Mouse (Mus musculus): ENCODE measurements around the gene Elob. TPM values are rescaled to one million over a fixed set of nuclear protein-coding genes. Genes with fewer than 3 reads are reported as not detected.

Gene Elob
- polyA plus RNA-seq, 1 experiment from 2014 or later, result 1,025 TPM

DNA sequence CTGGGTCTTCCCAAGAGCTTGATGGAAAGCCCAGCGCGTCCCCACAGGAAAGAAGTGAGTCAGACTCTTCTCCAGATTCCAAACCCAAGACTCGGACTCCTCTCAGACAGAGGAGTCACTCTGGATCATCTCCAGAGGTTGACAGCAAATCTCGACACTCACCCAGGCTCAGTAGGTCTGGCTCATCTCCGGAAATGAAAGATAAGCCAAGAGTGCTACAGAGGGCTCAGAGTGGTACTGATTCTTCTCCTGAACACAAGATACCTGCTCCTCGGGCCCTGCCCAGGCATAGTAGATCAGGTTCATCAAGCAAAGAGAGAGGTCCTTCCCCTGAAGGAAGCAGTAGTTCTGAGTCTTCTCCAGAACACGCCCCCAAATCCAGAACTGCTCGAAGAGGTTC lies 10.4 kb downstream of the Elob start:
- DNase-seq (ENCODE audit: low spot score) (no peak), ATAC-seq (ENCODE audit: insufficient read depth, low FRiP score, low TSS enrichment) (no peak)
- Histone ChIP-seq H3K9me3 (ENCODE audit: control insufficient read depth, low read length) (peaks cover 11% of the 10 kb centered on the region), H3K4me3 (ENCODE audit: low read depth, low read length) (no peak overlapping the region), H3K9ac (ENCODE audit: low read length) (no peak overlapping the region), H3K4me1 (ENCODE audit: control insufficient read depth, insufficient read depth, low read length) (no peaks in the 10 kb centered on the region), H3K4me2 (ENCODE audit: low read depth) (no peak overlapping the region), H3K27me3 (ENCODE audit: control insufficient read depth, insufficient read depth, low read length) (no peaks in the 10 kb centered on the region), H3K36me3 (ENCODE audit: control insufficient read depth, insufficient read depth, low read length) (peaks cover 88% of the 10 kb centered on the region), H3K27ac (ENCODE audit: low read depth, low read length) (no peak overlapping the region)
- WGBS, result 98% methylated on average over 8 of the region's 8 CpGs

DNA sequence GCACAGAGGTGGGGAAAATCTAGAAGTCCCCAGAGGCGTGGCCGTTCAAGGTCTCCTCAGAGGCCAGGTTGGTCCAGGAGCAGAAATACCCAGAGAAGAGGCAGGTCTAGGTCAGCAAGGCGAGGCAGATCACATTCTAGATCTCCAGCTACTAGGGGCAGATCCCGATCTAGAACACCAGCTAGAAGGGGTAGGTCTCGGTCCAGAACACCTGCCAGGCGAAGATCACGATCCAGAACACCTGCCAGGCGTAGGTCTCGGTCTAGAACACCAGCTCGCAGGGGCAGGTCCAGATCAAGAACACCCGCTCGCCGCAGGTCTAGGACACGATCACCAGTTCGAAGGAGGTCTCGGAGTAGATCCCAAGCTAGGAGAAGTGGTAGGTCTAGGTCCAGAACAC lies 13.3 kb downstream of the Elob start:
- H3K4me2 ChIP-seq (ENCODE audit: low read depth), result no peak overlapping the region
- H3K4me3 ChIP-seq (ENCODE audit: low read depth, low read length), result no peak overlapping the region
- no peak for ATAC-seq (ENCODE audit: insufficient read depth, low FRiP score, low TSS enrichment)
- H3K9me3 ChIP-seq (ENCODE audit: control insufficient read depth, low read length), result peaks cover 11% of the 10 kb centered on the region
- H3K4me1 ChIP-seq (ENCODE audit: control insufficient read depth, insufficient read depth, low read length), result no peaks in the 10 kb centered on the region
- no peak for DNase-seq (ENCODE audit: low spot score)
- peaks cover 81% of the 10 kb centered on the region for H3K36me3 ChIP-seq (ENCODE audit: control insufficient read depth, insufficient read depth, low read length)
- WGBS, result 97% methylated on average over 16 of the region's 16 CpGs
- H3K9ac ChIP-seq (ENCODE audit: low read length), result no peak overlapping the region
- no peak overlapping the region for H3K27ac ChIP-seq (ENCODE audit: low read depth, low read length)
- no peaks in the 10 kb centered on the region for H3K27me3 ChIP-seq (ENCODE audit: control insufficient read depth, insufficient read depth, low read length)

DNA sequence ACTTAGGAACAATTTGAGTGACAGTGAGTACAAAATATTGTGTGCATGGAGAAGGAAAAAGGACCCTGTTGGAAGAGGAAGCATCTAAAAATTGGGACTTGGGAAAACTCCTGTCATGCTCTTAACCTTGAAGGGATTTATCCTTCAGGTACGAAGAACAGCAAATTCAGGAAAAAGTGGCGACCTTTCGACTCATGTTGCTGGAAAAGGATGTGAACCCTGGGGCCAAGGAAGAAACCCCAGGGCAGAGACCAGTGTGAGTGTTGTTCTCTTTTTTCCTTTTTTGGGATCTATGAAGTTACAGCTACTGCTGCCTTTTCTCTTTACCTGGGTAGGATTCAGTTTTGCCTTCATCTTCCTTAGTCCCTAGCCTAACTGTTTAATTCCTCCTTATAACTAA lies 21.0 kb downstream of the Elob start:
- no peak overlapping the region for H3K9ac ChIP-seq (ENCODE audit: low read length)
- H3K4me3 ChIP-seq (ENCODE audit: low read depth, low read length), result no peak overlapping the region
- H3K36me3 ChIP-seq (ENCODE audit: control insufficient read depth, insufficient read depth, low read length), result peaks cover 31% of the 10 kb centered on the region
- no peak overlapping the region for H3K27ac ChIP-seq (ENCODE audit: low read depth, low read length)
- ATAC-seq (ENCODE audit: insufficient read depth, low FRiP score, low TSS enrichment) (no peak), DNase-seq (ENCODE audit: low spot score) (no peak)
- peaks cover 9% of the 10 kb centered on the region; the same call in 1 of the 2 replicates for H3K4me1 ChIP-seq (ENCODE audit: control insufficient read depth, insufficient read depth, low read length)
- no peaks in the 10 kb centered on the region for H3K27me3 ChIP-seq (ENCODE audit: control insufficient read depth, insufficient read depth, low read length)
- WGBS, result 97% methylated on average over 3 of the region's 3 CpGs
- no peak overlapping the region for H3K4me2 ChIP-seq (ENCODE audit: low read depth)
- H3K9me3 ChIP-seq (ENCODE audit: control insufficient read depth, low read length), result no peaks in the 10 kb centered on the region

DNA sequence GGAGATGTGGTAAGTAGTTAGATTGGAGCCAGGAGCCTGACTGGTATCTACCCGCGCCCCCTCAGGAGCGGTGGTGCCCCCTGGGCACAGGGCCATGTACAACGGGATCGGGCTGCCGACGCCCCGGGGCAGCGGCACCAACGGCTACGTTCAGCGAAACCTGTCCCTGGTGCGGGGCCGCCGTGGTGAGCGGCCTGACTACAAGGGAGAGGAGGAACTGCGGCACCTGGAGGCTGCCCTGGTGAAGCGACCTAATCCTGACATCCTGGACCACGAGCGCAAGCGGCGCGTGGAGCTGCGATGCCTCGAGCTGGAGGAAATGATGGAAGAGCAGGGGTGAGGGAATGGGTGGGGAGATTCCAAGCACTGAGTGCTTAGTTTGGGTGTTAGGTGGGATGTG lies 22.1 kb downstream of the Elob start:
- DNase-seq (ENCODE audit: low spot score) (no peak), ATAC-seq (ENCODE audit: insufficient read depth, low FRiP score, low TSS enrichment) (no peak)
- no peak overlapping the region for H3K9ac ChIP-seq (ENCODE audit: low read length)
- H3K36me3 ChIP-seq (ENCODE audit: control insufficient read depth, insufficient read depth, low read length), result peaks cover 26% of the 10 kb centered on the region
- no peak overlapping the region for H3K27ac ChIP-seq (ENCODE audit: low read depth, low read length)
- H3K4me2 ChIP-seq (ENCODE audit: low read depth), result no peak overlapping the region
- H3K9me3 ChIP-seq (ENCODE audit: control insufficient read depth, low read length), result no peaks in the 10 kb centered on the region
- H3K4me3 ChIP-seq (ENCODE audit: low read depth, low read length), result no peak overlapping the region
- 92% methylated on average over 25 of the region's 25 CpGs for WGBS
- peaks cover 9% of the 10 kb centered on the region; the same call in 1 of the 2 replicates for H3K4me1 ChIP-seq (ENCODE audit: control insufficient read depth, insufficient read depth, low read length)
- H3K27me3 ChIP-seq (ENCODE audit: control insufficient read depth, insufficient read depth, low read length), result no peaks in the 10 kb centered on the region

DNA sequence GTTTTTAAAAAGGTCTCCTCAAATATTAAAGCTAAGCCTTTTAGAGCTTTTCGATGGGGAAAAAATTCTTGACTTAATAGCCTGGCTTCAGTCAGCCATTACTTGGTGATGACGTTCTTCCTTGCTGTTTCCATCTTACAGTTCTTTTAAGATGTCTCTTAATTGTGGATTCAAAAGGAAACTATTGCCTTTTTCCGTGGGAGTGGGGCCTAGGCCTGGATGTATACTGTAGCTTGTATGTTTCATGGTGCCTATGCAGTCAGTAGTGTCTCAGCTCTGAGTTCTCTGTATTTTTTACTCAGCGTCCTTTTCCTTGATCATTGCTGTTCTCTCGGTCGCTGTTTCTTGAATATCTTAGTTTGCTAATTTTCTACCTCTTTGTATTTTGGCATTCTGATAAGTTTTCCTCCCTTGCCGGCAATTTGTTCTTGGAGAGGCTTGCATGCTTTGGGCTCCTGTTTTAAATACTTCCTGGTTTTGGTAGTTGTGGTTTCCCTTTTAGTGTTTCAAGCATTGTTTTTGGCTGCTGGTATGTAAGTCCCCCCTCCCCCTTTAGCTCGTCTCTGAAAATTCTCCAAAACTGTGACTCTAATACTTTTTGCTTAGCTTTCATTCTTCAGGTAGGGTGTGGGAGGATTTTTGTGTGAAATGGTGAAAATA lies 24.4 kb downstream of the Elob start:
- peak overlapping the region; percentile 64 for H3K4me3 ChIP-seq (ENCODE audit: low read depth, low read length)
- no peak overlapping the region for H3K27ac ChIP-seq (ENCODE audit: low read depth, low read length)
- DNase-seq (ENCODE audit: low spot score) (no peak), ATAC-seq (ENCODE audit: insufficient read depth, low FRiP score, low TSS enrichment) (no peak)
- peak overlapping the region; percentile 82 for H3K4me2 ChIP-seq (ENCODE audit: low read depth)
- H3K4me1 ChIP-seq (ENCODE audit: control insufficient read depth, insufficient read depth, low read length), result peaks cover 9% of the 10 kb centered on the region; the same call in 1 of the 2 replicates
- H3K9ac ChIP-seq (ENCODE audit: low read length), result peak overlapping the region; percentile 78
- H3K9me3 ChIP-seq (ENCODE audit: control insufficient read depth, low read length), result no peaks in the 10 kb centered on the region
- peaks cover 13% of the 10 kb centered on the region for H3K36me3 ChIP-seq (ENCODE audit: control insufficient read depth, insufficient read depth, low read length)
- WGBS, result 7% methylated on average over 8 of the region's 8 CpGs
- H3K27me3 ChIP-seq (ENCODE audit: control insufficient read depth, insufficient read depth, low read length), result no peaks in the 10 kb centered on the region

DNA sequence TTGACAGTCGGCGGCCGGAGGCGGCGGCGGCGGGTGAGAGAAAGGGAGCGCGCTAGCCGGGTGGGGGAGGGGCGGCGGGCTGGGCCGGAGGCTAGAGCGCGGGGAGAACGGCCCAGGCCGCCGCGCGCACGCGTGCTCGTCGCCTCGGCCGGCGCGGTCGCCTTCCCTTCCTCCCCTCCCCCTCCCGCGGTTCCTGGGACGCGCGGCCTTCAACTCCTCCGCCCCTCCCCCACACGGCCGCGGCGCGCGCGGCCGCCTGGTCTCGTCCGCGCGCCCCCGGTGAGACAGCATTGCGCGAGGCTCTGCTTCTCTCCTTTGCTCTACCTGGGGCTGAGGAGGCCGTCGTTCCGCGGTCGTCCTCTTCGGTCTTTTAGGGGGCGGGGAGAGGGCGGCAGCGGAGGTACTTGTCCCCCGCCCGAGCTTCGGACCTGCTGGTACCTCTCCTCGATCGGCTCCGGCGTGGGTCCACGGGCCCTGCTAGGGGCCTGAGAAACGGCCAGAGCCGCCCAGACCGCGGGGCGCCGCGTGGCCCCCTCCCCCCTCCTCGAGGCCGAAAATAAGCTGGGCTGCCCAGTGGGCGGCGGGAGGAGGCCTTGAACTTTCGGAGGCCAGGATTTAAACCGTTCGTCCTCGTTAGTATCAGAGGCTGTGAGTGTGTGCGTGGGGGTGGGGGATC lies 25.4 kb downstream of the Elob start:
- Histone ChIP-seq H3K9me3 (ENCODE audit: control insufficient read depth, low read length) (no peaks in the 10 kb centered on the region), H3K4me1 (ENCODE audit: control insufficient read depth, insufficient read depth, low read length) (peaks cover 9% of the 10 kb centered on the region; the same call in 1 of the 2 replicates), H3K27me3 (ENCODE audit: control insufficient read depth, insufficient read depth, low read length) (no peaks in the 10 kb centered on the region), H3K9ac (ENCODE audit: low read length) (peak overlapping the region; percentile 78), H3K4me2 (ENCODE audit: low read depth) (peak overlapping the region; percentile 82), H3K27ac (ENCODE audit: low read depth, low read length) (peak overlapping the region; percentile 95), H3K36me3 (ENCODE audit: control insufficient read depth, insufficient read depth, low read length) (peaks cover 6% of the 10 kb centered on the region), H3K4me3 (ENCODE audit: low read depth, low read length) (peak overlapping the region; percentile 64)
- ATAC-seq (ENCODE audit: insufficient read depth, low FRiP score, low TSS enrichment) (peak; percentile 54), DNase-seq (ENCODE audit: low spot score) (peak; percentile 93)
- WGBS, result under 1% methylated on average over 60 of the region's 83 CpGs

DNA sequence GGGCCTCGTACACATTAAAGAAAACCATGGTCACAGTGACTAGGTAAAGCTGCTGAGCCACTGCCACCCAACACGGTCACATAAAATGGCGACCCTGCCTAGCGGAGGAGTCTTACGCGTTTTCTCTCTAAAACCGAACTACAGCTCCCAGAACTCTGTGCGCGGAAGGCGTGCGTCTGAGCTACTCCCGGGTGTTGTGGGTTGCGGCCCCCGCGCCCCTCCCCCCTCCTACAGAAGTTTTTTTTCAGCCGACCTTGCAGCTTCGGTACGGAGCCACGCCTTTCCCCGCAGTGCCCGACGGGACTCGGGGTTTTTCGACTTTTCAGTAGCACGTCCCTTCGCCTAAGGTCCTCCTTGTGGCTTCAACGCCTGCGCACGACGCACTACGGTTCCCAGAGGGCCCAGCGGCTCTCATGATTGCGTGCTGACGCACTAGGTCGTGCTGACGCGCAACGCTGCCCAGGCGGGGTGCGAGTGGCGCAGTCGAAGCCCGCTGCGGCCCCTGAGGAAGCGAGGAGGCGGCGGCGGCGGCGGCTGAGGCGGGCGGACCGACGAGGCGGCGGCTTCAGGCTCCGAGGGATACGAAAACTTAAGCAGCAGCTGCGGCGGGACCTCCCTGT lies 26.1 kb downstream of the Elob start:
- Histone ChIP-seq H3K9ac (ENCODE audit: low read length) (peak overlapping the region; percentile 78), H3K9me3 (ENCODE audit: control insufficient read depth, low read length) (no peaks in the 10 kb centered on the region), H3K4me2 (ENCODE audit: low read depth) (peak overlapping the region; percentile 56), H3K4me3 (ENCODE audit: low read depth, low read length) (peak overlapping the region; percentile 64), H3K27ac (ENCODE audit: low read depth, low read length) (peak overlapping the region; percentile 95), H3K36me3 (ENCODE audit: control insufficient read depth, insufficient read depth, low read length) (peaks cover under 1% of the 10 kb centered on the region; the same call in 1 of the 2 replicates), H3K27me3 (ENCODE audit: control insufficient read depth, insufficient read depth, low read length) (no peaks in the 10 kb centered on the region), H3K4me1 (ENCODE audit: control insufficient read depth, insufficient read depth, low read length) (peaks cover 9% of the 10 kb centered on the region; the same call in 1 of the 2 replicates)
- WGBS, result under 1% methylated on average over 58 of the region's 60 CpGs
- ATAC-seq (ENCODE audit: insufficient read depth, low FRiP score, low TSS enrichment) (peak; percentile 99), DNase-seq (ENCODE audit: low spot score) (peak; percentile 98)

DNA sequence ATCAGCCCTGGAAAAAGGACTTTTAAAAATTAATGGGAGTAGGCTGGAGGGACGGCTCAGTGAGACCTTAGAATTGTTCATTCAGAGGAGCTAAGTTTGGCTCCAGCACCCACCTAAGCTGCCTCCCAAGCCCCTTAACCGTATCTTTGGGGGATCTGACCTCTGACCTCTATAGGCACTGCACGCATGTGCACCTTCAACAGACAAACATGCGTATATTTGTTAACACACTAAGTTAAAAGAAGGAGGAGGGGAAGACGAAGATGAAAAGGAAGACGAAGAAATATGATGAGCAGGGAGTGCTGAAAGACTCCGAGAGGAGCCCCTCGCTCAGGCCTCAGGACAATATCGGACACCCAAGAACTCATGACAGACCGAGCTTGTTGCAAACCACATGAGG lies 27.3 kb downstream of the Elob start:
- 93% methylated on average over 10 of the region's 10 CpGs for WGBS

More for the DNA sequence above, 27.3 kb downstream of the Elob start:
- no peak overlapping the region for H3K4me2 ChIP-seq (ENCODE audit: low read depth)
- H3K4me1 ChIP-seq (ENCODE audit: control insufficient read depth, insufficient read depth, low read length), result peaks cover 9% of the 10 kb centered on the region; the same call in 1 of the 2 replicates
- H3K27me3 ChIP-seq (ENCODE audit: control insufficient read depth, insufficient read depth, low read length), result no peaks in the 10 kb centered on the region
- H3K9me3 ChIP-seq (ENCODE audit: control insufficient read depth, low read length), result no peaks in the 10 kb centered on the region
- H3K36me3 ChIP-seq (ENCODE audit: control insufficient read depth, insufficient read depth, low read length), result no peaks in the 10 kb centered on the region
- no peak overlapping the region for H3K4me3 ChIP-seq (ENCODE audit: low read depth, low read length)
- H3K9ac ChIP-seq (ENCODE audit: low read length), result no peak overlapping the region
- ATAC-seq (ENCODE audit: insufficient read depth, low FRiP score, low TSS enrichment) (no peak), DNase-seq (ENCODE audit: low spot score) (no peak)
- H3K27ac ChIP-seq (ENCODE audit: low read depth, low read length), result no peak overlapping the region
